Mouse (Mus musculus): ENCODE measurements around the gene Prdm2.

DNA sequence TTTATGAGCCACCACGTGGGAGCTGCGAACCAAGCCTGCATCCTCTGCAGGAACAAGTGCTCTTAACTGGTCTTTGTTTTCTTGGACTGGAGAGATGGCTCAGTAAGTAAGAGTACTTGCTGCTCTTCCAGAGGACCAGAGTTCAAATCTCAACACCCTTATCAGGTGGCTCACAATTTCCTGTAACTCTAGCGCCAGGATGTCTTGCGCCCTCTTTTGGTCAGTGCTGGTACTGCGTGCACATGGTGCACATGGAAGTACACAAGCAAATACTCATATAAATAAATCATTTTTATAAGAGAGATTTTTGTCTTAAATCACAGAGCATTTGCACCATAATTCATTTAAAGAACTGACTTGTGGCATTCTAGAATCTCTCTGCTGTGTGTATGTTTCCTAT lies 35.3 kb upstream of the Prdm2 start:
- TF ChIP-seq POLR2A (IDR thresholded peaks at IDR 0.05; ENCODE audit: low read depth, low read length): no peak
- TF ChIP-seq CTCF (IDR thresholded peaks at IDR 0.05; ENCODE audit: extremely low read depth, insufficient read depth, insufficient read length, insufficient replicate concordance): peak; percentile 39; the same call in 1 of the 2 replicates

Data from spleen, adult 2 months (tissue).